Mouse (Mus musculus): ENCODE measurements around the gene Mthfd1l.
A peak's percentile ranks its signal among the peaks of the same experiment; 100 is the strongest.

The Mthfd1l gene

DNA sequence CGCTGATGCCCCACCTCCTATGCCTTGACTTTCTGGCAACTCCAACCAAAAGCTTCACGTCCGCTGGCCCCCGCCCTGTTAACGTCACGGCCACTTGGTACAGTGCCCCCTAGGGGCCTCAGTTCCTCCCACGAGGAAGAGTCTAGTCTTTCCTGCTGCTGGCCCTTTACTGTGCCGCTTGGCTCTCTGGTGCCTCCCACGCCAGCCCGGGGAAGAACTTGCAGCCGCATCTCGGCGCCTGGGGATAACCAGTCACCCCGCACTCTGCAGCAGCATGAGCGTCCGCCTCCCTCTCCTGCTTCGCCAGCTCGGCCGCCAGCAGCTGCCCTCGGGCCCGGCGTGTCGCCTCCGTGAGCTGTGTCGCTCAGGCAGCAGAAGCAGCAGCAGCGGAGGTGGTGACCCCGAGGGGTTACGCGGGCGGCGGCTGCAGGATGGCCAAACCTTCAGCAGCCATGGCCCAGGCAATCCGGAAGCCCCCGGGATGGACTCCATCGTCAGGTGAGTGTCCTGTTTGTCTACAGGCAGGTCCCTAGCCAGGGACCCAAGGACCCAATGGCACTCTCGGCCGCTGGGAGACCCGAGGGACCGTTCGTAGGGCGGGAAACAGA is at the start of gene Mthfd1l:
Mthfd1l (plus strand) TSS at position 138 of the 608 bp plus-strand sequence.
- peak; percentile 95 for DNase-seq (ENCODE audit: low read depth, low spot score)

DNA sequence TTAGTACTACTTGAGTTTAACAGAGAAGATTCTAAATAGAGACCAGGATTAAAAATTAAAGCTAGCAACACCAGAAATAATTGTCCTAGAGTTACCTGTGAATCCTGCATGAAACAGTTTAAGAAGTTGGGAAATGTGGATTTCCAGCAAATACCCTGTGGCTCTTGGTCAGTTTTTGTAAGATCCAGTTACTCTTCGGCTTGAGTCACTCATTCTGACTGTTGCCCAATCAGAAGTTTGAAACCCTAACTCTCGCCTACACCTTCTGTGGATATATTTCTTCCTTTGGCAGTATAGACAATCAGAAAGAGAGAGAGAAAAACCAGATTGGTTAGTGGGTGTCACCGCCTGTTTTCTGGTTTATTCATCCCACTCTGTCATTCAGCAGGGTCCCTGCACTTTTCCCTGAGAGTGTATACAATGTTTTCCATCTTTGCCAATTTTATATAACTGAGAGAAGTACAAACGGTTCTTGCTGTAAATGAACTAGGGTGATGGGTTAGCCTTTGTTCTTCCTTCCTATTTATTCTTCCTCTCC is 44.8 kb upstream of the Mthfd1l start:
- DNase-seq (ENCODE audit: low read depth, low spot score), result no peak

DNA sequence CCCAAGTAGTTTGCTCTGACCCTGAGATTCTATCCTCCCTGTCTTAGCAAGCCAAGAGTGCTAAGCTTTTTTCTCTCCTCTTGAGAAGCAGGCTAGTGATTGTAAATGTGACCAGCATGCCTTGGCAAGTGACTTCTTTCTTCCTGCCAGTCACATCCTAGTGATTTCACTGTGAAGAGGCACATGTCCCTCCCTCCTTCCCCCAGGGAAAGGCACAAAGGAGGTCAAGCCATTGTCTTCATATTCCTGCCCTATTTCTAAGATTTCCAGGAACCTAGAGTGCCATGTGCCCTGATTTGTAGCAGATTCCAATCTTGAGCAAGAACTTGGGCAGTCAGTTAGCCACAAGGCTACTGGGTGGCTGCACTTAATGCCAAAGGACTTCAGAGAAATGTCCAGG is 41.1 kb upstream of the Mthfd1l start:
- DNase-seq (ENCODE audit: low read depth, low spot score), result no peak

GRCm38 (mm10) chr10:3933311-3933940 is 39.5 kb upstream of the Mthfd1l start:
- DNase-seq (ENCODE audit: low read depth, low spot score), result peak; percentile 60

DNA sequence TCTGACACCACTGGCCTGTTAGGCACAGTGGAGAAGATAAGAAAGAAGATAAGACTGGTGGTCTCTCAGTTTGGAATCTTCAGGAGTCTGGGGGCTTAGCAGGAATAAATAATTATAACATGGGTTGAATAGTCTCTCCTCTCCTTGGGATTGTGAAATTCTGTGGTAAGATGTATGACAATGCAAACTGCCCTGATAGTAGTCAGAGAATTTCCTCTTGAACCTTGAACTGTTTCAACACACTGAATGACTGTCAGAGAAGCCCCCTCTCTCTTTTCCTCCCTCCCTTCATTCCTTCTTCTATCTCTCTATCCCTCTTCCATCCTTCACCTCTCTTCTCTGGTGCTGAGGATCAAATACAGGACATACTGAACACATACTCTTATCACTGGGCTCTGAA is 36.1 kb upstream of the Mthfd1l start:
- no peak for DNase-seq (ENCODE audit: low read depth, low spot score)

GRCm38 (mm10) chr10:3939895-3940595 is 32.9 kb upstream of the Mthfd1l start:
- DNase-seq (ENCODE audit: low read depth, low spot score), result peak; percentile 64

- no peak for DNase-seq (ENCODE audit: low read depth, low spot score)
Observed at GRCm38 (mm10) chr10:3940596-3940975, 32.3 kb upstream of the Mthfd1l start.

GRCm38 (mm10) chr10:3941054-3941757 is 31.7 kb upstream of the Mthfd1l start:
- peak; percentile 97 for DNase-seq (ENCODE audit: low read depth, low spot score)

DNA sequence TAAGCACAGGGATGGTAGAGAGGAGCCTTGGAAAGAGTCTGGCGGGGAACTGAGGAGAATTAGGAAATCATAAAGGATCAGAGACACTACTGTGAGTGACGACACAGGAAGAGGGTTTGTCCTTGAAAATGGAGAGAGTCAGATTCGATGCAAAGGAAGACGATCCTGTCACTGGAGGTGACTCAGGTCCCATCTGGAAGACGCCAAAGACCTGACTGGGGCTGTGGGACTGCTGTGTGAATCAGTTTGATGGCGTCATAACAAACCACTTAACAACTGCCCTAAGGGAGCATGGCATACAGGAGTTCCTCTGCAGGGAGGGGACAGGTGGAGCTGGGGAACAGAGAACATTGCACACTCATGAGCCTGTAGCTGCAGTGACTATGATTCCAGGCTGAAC is 30.6 kb upstream of the Mthfd1l start:
- peak; percentile 30 for DNase-seq (ENCODE audit: low read depth, low spot score)

DNA sequence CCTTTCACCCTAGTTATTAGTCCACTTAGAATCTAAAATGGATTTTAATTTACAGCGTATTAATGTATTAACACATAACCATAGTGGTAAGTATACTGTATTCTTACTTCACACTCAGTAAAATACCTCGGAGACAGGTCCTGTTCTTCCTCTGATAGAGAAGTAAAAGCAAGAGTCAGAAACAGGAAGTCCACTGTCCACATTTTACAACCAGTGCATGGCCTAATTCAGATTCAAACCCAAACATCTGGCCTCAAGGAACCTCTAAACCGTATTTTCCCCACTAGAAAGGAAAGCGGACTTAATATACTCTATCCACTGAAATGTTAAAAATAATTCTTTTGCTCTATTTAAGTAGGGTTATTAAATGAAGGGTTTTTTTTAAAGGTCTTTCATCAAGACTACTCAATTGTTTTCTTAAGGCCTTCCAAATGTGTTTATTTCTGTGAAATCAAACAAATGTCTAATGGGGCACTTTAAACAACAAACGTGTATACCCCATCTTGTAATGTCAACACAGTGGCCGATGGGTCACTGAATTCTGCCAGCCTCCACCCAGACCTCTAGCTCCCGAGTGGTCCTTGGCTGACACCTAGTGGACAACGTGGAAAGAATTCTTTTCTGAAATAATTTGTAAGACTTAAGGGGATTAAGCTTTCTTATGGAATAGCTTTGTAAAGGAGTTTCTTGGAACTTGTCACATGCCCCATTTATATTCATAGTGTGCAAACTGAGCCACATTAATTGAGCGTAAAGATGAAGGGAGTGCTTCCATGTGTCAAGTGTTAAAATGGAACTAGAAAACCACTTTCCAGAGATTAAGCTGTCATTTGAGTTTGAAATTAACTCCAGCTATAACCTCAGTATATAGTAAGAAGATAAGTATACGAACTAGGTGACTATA is 29.2 kb upstream of the Mthfd1l start:
- DNase-seq (ENCODE audit: low read depth, low spot score), result peak; percentile 86

- peak; percentile 51 for DNase-seq (ENCODE audit: low read depth, low spot score)
Observed at GRCm38 (mm10) chr10:3946871-3947270, 26.0 kb upstream of the Mthfd1l start.

DNA sequence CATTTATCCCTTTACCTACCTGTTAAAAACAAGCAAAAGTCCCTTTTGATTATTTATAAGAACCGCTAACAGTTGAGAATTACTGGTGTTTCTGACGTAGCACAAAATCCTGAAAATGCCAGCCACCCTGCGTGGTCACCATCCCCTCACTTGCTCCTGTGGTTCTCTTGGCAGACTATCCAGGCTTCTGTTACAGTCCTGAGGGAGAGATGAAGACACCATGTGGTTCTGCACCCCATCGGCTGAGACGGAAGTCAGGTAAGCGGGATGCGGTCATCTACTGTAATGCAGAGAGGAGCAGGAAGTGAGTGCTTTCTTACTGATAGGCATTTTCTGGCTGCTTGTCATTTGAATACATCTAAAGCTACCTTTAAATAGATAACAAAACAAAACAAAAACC is 25.6 kb upstream of the Mthfd1l start:
- DNase-seq (ENCODE audit: low read depth, low spot score), result no peak

GRCm38 (mm10) chr10:3949306-3949705 is 23.6 kb upstream of the Mthfd1l start:
- DNase-seq (ENCODE audit: low read depth, low spot score), result peak; percentile 75

DNA sequence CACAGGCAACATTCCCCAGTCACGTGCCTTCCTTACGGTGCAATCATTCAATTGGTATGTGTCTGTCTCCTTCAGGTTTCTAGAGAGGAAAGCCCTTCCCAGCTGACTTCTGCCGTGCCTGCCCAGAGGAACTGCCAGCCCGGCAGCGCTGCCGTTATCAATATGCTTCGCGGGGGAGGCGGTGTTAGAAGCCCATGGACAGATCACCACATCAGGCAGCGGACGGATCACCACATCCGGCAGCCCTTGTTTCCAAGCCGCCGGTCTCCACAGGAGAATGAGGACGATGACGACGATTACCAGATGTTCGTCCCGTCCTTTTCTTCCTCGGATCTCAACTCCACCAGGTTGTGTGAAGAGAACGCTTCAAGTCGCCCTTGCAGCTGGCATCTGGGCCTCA is 16.4 kb upstream of the Mthfd1l start:
- peak; percentile 31 for DNase-seq (ENCODE audit: low read depth, low spot score)

GRCm38 (mm10) chr10:3958591-3958990 is 14.3 kb upstream of the Mthfd1l start:
- peak; percentile 70 for DNase-seq (ENCODE audit: low read depth, low spot score)

DNA sequence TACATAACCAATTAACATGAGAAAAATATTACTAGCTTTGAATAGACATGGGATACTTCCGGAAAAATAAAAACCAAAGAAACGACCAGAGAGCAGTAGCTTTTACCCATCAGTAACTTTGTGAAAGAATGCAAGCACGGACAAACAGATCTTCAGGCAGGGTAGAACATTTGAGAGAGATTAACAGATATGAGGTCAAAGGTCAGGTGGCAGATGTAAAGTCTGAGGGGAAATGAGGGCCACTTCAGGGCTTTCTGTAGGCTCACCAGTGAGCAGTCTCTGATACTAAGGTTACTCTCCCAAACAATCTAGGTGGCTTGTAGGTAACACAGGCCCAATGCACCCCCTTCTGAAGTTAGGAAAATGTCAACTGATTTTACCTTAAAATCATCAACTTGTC is 3.9 kb upstream of the Mthfd1l start:
- DNase-seq (ENCODE audit: low read depth, low spot score), result no peak

DNA sequence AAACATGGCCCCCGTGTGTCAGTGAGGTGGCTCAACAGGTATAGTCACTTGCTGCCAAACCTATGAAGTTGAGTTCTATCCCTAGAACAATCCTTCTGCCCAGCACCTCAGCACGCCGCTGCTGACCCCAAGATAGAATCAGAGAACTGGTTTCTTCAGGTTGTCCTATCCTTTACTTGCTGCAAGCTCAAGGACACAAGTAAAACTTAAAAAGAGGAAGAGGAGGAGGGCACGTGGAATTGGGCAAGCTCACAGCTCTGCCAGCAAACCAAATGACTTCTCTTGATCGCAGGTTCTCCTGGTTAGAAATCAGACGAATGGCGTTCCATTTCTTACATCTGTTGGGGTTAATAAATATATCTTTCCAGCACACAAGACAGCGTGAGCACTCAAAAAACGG is 681 bp upstream of the Mthfd1l start:
- no peak for DNase-seq (ENCODE audit: low read depth, low spot score)

GRCm38 (mm10) chr10:3973589-3974070 is 712 bp downstream of the Mthfd1l start:
- peak; percentile 96 for DNase-seq (ENCODE audit: low read depth, low spot score)

DNA sequence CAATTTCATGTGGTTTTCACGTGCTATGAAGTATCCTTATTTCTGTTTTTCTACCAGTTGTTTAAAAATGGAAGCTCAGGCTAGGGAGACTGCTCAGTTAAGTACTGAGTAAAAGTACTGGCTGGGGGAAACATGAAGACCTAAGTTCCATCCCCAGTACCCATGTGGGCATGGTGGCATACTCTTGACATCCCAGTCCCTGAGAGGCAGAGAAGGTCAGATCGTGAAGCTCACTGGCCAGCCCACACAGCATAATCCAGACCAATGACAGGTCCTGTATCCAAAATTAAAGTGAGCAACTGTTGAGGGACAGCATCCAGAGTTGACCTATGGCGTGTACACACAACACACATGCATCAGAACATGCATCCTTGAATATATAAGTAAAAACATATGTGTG is 1.5 kb downstream of the Mthfd1l start:
- DNase-seq (ENCODE audit: low read depth, low spot score), result no peak

GRCm38 (mm10) chr10:3975898-3976622 is 3.1 kb downstream of the Mthfd1l start:
- DNase-seq (ENCODE audit: low read depth, low spot score), result peak; percentile 16
